Mouse (Mus musculus): ENCODE measurements at regions not wholly inside any gene's neighbourhood (a gene's known extent, or its start where the extent isn't known, plus 50 kb on each side); places are given as distances from the start of the nearest gene placed in this dataset.

- TF ChIP-seq EP300 (IDR thresholded peaks at IDR 0.05; ENCODE audit: low read depth): no peak
- TF ChIP-seq CTCF (IDR thresholded peaks at IDR 0.05; ENCODE audit: low read depth): no peak
Measured at GRCm38 (mm10) chr13:31178964-31179363, 205.0 kb downstream of the Gm5447 start.

Data from liver, postnatal 0 days (tissue).